Mouse (Mus musculus): ENCODE measurements around the gene Capn11.

Gene Capn11

GRCm38 (mm10) chr17:45659225-45659624 lies at the start of gene Capn11:
Gene Capn11, minus strand, starts transcription at chr17:45659325.
- DNase-seq (ENCODE audit: extremely low spot score) = no peak

GRCm38 (mm10) chr17:45708179-45708578 lies 49.1 kb upstream of the Capn11 start:
- no peak for DNase-seq (ENCODE audit: extremely low spot score)

- no peak for DNase-seq (ENCODE audit: extremely low spot score)
Measured at GRCm38 (mm10) chr17:45707376-45707775, 48.3 kb upstream of the Capn11 start.

- no peak for DNase-seq (ENCODE audit: extremely low spot score)
Measured at GRCm38 (mm10) chr17:45706796-45707195, 47.7 kb upstream of the Capn11 start.

- no peak for DNase-seq (ENCODE audit: extremely low spot score)
Measured at GRCm38 (mm10) chr17:45703187-45703586, 44.1 kb upstream of the Capn11 start.

- no peak for DNase-seq (ENCODE audit: extremely low spot score)
Measured at GRCm38 (mm10) chr17:45702254-45702653, 43.1 kb upstream of the Capn11 start.

- DNase-seq (ENCODE audit: extremely low spot score) = no peak
Measured at GRCm38 (mm10) chr17:45701236-45701591, 42.1 kb upstream of the Capn11 start.

- no peak for DNase-seq (ENCODE audit: extremely low spot score)
Measured at GRCm38 (mm10) chr17:45700496-45701235, 41.5 kb upstream of the Capn11 start.

GRCm38 (mm10) chr17:45699039-45699740 lies 40.1 kb upstream of the Capn11 start:
- DNase-seq (ENCODE audit: extremely low spot score) = no peak

- DNase-seq (ENCODE audit: extremely low spot score) = no peak
Measured at GRCm38 (mm10) chr17:45698368-45698767, 39.2 kb upstream of the Capn11 start.

GRCm38 (mm10) chr17:45696981-45697380 lies 37.9 kb upstream of the Capn11 start:
- DNase-seq (ENCODE audit: extremely low spot score) = no peak

- no peak for DNase-seq (ENCODE audit: extremely low spot score)
Measured at GRCm38 (mm10) chr17:45695227-45696120, 36.3 kb upstream of the Capn11 start.

- DNase-seq (ENCODE audit: extremely low spot score) = no peak
Measured at GRCm38 (mm10) chr17:45693812-45694565, 34.9 kb upstream of the Capn11 start.

GRCm38 (mm10) chr17:45692159-45692558 lies 33.0 kb upstream of the Capn11 start:
- no peak for DNase-seq (ENCODE audit: extremely low spot score)

GRCm38 (mm10) chr17:45690044-45690443 lies 30.9 kb upstream of the Capn11 start:
- no peak for DNase-seq (ENCODE audit: extremely low spot score)

GRCm38 (mm10) chr17:45689120-45689519 lies 30.0 kb upstream of the Capn11 start:
- DNase-seq (ENCODE audit: extremely low spot score) = no peak

GRCm38 (mm10) chr17:45686716-45687115 lies 27.6 kb upstream of the Capn11 start, which contains the start of gene Tmem63b:
Gene Tmem63b, minus strand, starts transcription at chr17:45686905.
- no peak for DNase-seq (ENCODE audit: extremely low spot score)

- DNase-seq (ENCODE audit: extremely low spot score) = peak; percentile 94
Measured at GRCm38 (mm10) chr17:45686093-45686619, 27.0 kb upstream of the Capn11 start, which contains the start of gene Mrpl14. Gene Mrpl14, plus strand, starts transcription at chr17:45686322.

- peak; percentile 71 for DNase-seq (ENCODE audit: extremely low spot score)
Measured at GRCm38 (mm10) chr17:45685171-45686092, 26.3 kb upstream of the Capn11 start.

- DNase-seq (ENCODE audit: extremely low spot score) = no peak
Measured at GRCm38 (mm10) chr17:45684667-45685131, 25.6 kb upstream of the Capn11 start.
